In the genomic region with DNA sequence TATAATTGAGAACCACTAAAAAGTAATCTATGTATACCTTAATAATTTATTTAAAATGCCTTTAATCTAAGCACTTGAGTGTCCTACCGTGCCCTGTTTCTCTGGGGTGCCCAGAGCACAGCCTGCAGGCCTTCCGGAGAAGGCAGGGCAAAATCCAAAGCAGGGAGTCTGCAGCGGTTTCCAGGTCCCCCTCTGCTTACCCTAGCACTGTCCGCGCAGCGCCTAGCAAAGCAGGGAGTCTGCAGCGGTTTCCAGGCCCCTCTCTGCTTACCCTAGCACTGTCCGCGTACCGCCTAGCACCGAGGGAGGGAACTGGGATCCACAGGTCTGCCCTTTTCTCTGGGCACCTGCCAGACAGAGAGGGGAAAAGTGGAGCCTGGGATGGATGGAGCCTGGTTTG, we compare ENCODE assay signal across 8 mouse cellular contexts.
DNase-seq lines count a peak whose midpoint lies in the region; ATAC-seq lines count a peak whose summit lies in the region.

No protein-coding gene starts in this region.

- DNase-seq in heart, postnatal 36 days: no peak
- peak; percentile 52 for DNase-seq in forebrain, embryonic 14.5 days (ENCODE audit: low spot score)
- peak; percentile 37 to 55 for DNase-seq in kidney, postnatal 36 days
- no peak for DNase-seq in ovary, postnatal 14 days (ENCODE audit: low spot score)

- no peak overlapping the region for H3K27ac ChIP-seq in heart, embryonic 15.5 days
- no peak overlapping the region for H3K27ac ChIP-seq in forebrain, embryonic 14.5 days (ENCODE audit: low read depth, low read length)
- H3K27ac ChIP-seq in neural tube, embryonic 12.5 days: no peak overlapping the region

- H3K27me3 ChIP-seq in heart, embryonic 15.5 days: no peaks in the 10 kb centered on the region
- no peaks in the 10 kb centered on the region for H3K27me3 ChIP-seq in forebrain, embryonic 14.5 days (replicated peaks; ENCODE audit: control insufficient read depth, insufficient read depth, low read length)
- no peaks in the 10 kb centered on the region for H3K27me3 ChIP-seq in neural tube, embryonic 12.5 days (replicated peaks)

- 26% methylated on average over 11 of the region's 11 CpGs for WGBS in heart, embryonic 15.5 days
- 9% methylated on average over 11 of the region's 11 CpGs for WGBS in forebrain, embryonic 14.5 days
- WGBS in neural tube, embryonic 12.5 days: 8% methylated on average over 11 of the region's 11 CpGs

- H3K4me3 ChIP-seq in heart, embryonic 15.5 days: no peak overlapping the region
- no peak overlapping the region for H3K4me3 ChIP-seq in forebrain, embryonic 14.5 days (ENCODE audit: low read depth, low read length)
- H3K4me3 ChIP-seq in neural tube, embryonic 12.5 days: no peak overlapping the region

- no peak overlapping the region for H3K9ac ChIP-seq in heart, embryonic 15.5 days
- H3K9ac ChIP-seq in forebrain, embryonic 14.5 days (ENCODE audit: low read length): no peak overlapping the region
- H3K9ac ChIP-seq in neural tube, embryonic 12.5 days: 0 out of 2 replicates have a peak overlapping the region, but pooled peaks have one; percentile 26

- peak; percentile 56 for ATAC-seq in heart, embryonic 15.5 days (replicated peaks; ENCODE audit: insufficient number of reproducible peaks, insufficient read depth, low FRiP score, low read depth)
- ATAC-seq in forebrain, embryonic 14.5 days: peak; percentile 54; the same call in 1 of the 2 replicates
- peak; percentile 69; the same call in 1 of the 2 replicates for ATAC-seq in neural tube, embryonic 12.5 days (ENCODE audit: low FRiP score, low read depth)
- ATAC-seq in frontal cortex, adult (ENCODE audit: low TSS enrichment): no peak
- ATAC-seq in cerebellum, adult (ENCODE audit: insufficient number of reproducible peaks, low FRiP score, low TSS enrichment): no peak

- no peaks in the 10 kb centered on the region for H3K9me3 ChIP-seq in heart, embryonic 15.5 days (replicated peaks)
- no peaks in the 10 kb centered on the region for H3K9me3 ChIP-seq in forebrain, embryonic 14.5 days (replicated peaks; ENCODE audit: control insufficient read depth, low read length)
- no peaks in the 10 kb centered on the region for H3K9me3 ChIP-seq in neural tube, embryonic 12.5 days

- intact Hi-C loops in heart, postnatal 36 days (cut with DNase I): loop anchor here (5.0 kb wide), 1 partner anchor 81 kb away; a partner anchor contains a TSS

- no peak overlapping the region for H3K4me2 ChIP-seq in heart, embryonic 15.5 days
- H3K4me2 ChIP-seq in forebrain, embryonic 14.5 days (ENCODE audit: low read length): no peak overlapping the region
- no peak overlapping the region for H3K4me2 ChIP-seq in neural tube, embryonic 12.5 days (replicated peaks)

- peaks cover 18% of the 10 kb centered on the region for H3K4me1 ChIP-seq in heart, embryonic 15.5 days (replicated peaks)
- H3K4me1 ChIP-seq in forebrain, embryonic 14.5 days (ENCODE audit: control insufficient read depth, insufficient read depth, low read length): peaks cover 4% of the 10 kb centered on the region; the same call in 1 of the 2 replicates
- peaks cover 26% of the 10 kb centered on the region for H3K4me1 ChIP-seq in neural tube, embryonic 12.5 days

- no peaks in the 10 kb centered on the region for H3K36me3 ChIP-seq in heart, embryonic 15.5 days
- H3K36me3 ChIP-seq in forebrain, embryonic 14.5 days (ENCODE audit: control insufficient read depth, insufficient read depth, low read length): no peaks in the 10 kb centered on the region
- H3K36me3 ChIP-seq in neural tube, embryonic 12.5 days: no peaks in the 10 kb centered on the region

Comparison
In these comparisons a context has a peak if more than half of its experiments do, and no peak if none do; other contexts are left out.
1. ATAC-seq: peak in heart, embryonic 15.5 days (single experiment), forebrain, embryonic 14.5 days (single experiment) and neural tube, embryonic 12.5 days (single experiment); none in frontal cortex, adult (single experiment) and cerebellum, adult (single experiment).
2. DNase-seq: peak in forebrain, embryonic 14.5 days (single experiment) and kidney, postnatal 36 days (2 of 2); none in heart, postnatal 36 days (0 of 2) and ovary, postnatal 14 days (single experiment).